Mouse (Mus musculus) brown adipose tissue, adult 24 weeks (tissue): ENCODE measurements around the gene Ireb2. TPM values are rescaled to one million over a fixed set of nuclear protein-coding genes. Genes with fewer than 3 reads are reported as not detected.

Experiments
- H3K27ac ChIP-seq: fragments of 200-500 bp; replicated peaks from 2 replicates; pipeline ENCODE4 v1.5.1; 2012; ENCODE audit warnings: low read depth, mild to moderate bottlenecking, low read length
- H3K4me1 ChIP-seq: fragments of 200-500 bp; 2 replicates; pipeline ENCODE4 v1.6.1; 2012; ENCODE audit warnings: low read length, mixed read lengths; ENCODE audit not compliant: control insufficient read depth, insufficient read depth, insufficient read length
- H3K4me3 ChIP-seq: fragments of 200-500 bp; 2 replicates; pipeline ENCODE4 v1.5.1; 2012; ENCODE audit warnings: low read depth, mild to moderate bottlenecking, low read length, moderate library complexity; ENCODE audit not compliant: insufficient read depth
- polyA plus RNA-seq: library from polyadenylated mRNA; stranded (reverse); fragments of >200 nt; gene quantifications from 2 replicates; pipeline ENCODE4 v1.2.4, GENCODE M21; 2012; ENCODE audit not compliant: missing spikeins, insufficient read depth, insufficient read length

The Ireb2 gene
- polyA plus RNA-seq, 1 experiment: 18.2 TPM

DNA sequence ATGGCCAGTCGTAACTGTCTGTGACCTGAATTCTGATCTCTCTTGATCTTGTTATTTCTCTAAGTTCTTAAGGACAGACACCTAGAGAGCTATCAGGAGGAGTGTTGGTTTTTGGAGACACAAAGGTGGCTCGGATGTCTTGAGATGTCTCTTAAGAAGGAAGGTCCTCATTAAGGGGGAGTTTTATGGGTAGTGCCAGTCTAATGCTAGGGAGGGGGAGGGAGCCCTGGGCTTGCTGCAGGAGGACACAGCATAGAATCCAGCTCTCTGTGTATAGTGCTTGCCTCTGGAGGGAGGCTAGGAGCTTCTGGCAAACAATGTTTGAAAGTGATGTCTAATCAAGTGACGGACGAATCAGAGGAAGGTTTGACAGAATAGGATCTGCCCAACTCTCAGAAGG lies 10.0 kb upstream of the Ireb2 start:
- no peak overlapping the region for H3K4me3 ChIP-seq
- no peak overlapping the region for H3K27ac ChIP-seq
- H3K4me1 ChIP-seq: no peaks in the 10 kb centered on the region

- no peaks in the 10 kb centered on the region for H3K4me1 ChIP-seq
- H3K4me3 ChIP-seq: no peak overlapping the region
- no peak overlapping the region for H3K27ac ChIP-seq
Observed at GRCm38 (mm10) chr9:54855638-54856037, 8.0 kb upstream of the Ireb2 start.

DNA sequence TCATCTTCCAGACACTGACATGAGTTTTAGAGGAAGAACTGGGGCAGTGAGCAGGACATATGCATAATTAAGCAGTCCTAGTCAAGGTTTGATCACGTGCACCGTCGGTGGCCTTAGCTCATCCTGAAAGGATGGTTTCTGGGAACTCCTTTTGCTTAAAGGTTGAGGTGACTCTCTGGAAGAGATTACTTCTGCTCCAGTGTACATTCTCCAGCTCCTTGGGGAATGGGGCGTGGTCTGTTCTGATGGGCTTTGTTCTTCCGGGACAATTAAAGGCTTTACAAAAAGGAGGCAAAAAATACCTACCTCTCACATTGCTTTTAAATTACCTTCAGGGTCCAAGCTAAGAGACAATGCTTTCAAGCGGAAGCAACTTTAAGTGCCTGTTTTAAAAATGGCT lies 7.5 kb upstream of the Ireb2 start:
- Histone ChIP-seq H3K4me3 (no peak overlapping the region), H3K27ac (no peak overlapping the region)

DNA sequence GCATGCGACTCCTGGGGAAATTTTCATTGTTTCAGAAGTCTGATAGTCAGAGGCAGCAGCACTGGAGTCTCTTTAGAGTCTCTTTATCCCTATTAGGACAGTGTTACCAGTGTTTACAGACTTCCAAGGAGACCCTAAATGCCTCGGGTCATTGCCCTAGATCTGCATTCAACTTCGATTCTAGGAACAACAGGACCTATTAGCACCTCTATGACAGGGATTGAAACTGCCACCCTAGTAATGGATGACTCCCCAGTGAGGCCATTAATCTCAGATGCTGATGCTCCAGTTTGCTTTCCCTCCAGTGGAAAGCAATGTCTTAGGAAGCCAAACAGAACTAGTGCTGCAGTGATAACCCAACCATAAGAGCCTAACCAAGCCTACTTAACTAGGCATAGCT lies 6.1 kb upstream of the Ireb2 start:
- no peak overlapping the region for H3K4me3 ChIP-seq
- H3K4me1 ChIP-seq: no peaks in the 10 kb centered on the region
- no peak overlapping the region for H3K27ac ChIP-seq

More for the DNA sequence above, 7.5 kb upstream of the Ireb2 start:
- no peaks in the 10 kb centered on the region for H3K4me1 ChIP-seq

- Histone ChIP-seq H3K4me3 (no peak overlapping the region), H3K27ac (no peak overlapping the region), H3K4me1 (peaks cover 3% of the 10 kb centered on the region; the same call in 1 of the 2 replicates)
Observed at GRCm38 (mm10) chr9:54860526-54860925, 3.1 kb upstream of the Ireb2 start.

DNA sequence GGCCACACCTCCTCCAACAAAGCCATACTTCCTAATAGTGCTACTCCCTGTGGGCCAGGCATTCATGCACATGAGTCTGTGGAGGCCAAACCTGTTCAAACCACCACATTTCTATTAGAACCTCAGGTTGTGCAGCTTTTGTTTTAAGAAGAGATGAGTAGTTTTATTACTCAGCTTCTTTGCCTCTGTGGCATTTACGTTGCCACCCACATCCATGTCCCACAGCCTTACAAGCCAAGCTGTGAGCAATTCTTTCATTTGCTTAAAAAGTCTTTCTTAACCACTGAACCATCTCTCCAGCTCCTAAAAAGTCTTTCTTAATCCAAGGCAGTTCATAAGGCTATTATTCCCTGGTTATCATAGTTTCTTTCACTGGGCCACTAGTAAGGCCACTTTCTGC lies 15.2 kb downstream of the Ireb2 start:
- H3K4me1 ChIP-seq: no peaks in the 10 kb centered on the region
- H3K4me3 ChIP-seq: no peak overlapping the region
- no peak overlapping the region for H3K27ac ChIP-seq

- no peak overlapping the region for H3K4me3 ChIP-seq
- H3K27ac ChIP-seq: no peak overlapping the region
- H3K4me1 ChIP-seq: no peaks in the 10 kb centered on the region
Observed at GRCm38 (mm10) chr9:54892111-54892510, 28.5 kb downstream of the Ireb2 start.

- Histone ChIP-seq H3K4me3 (no peak overlapping the region), H3K4me1 (no peaks in the 10 kb centered on the region), H3K27ac (no peak overlapping the region)
Observed at GRCm38 (mm10) chr9:54897097-54897496, 33.5 kb downstream of the Ireb2 start.

- H3K4me3 ChIP-seq: no peak overlapping the region
- H3K4me1 ChIP-seq: no peaks in the 10 kb centered on the region
- no peak overlapping the region for H3K27ac ChIP-seq
Observed at GRCm38 (mm10) chr9:54909446-54909845, 45.9 kb downstream of the Ireb2 start.

GRCm38 (mm10) chr9:54915576-54915975 lies 52.0 kb downstream of the Ireb2 start:
- Histone ChIP-seq H3K4me1 (no peaks in the 10 kb centered on the region), H3K27ac (no peak overlapping the region), H3K4me3 (no peak overlapping the region)

DNA sequence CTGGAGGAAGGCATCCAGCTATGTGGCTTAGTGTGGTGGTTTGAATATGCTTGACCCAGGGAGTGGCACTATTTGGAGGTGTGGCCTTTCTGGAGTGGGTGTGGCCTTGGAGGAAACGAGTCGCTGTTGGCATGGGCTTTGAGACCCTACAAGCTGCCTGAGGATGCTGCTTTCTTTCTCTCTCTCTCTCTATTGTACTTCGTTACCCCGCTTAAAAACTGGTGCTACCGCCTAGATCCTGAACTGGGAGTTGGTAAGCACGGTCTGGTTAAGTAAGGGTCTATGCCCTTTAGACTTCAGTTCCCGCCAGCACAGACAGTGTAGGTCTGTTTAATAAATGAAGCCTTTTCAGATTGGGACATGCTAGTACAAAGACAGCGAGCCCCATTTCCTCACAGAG lies 52.8 kb downstream of the Ireb2 start:
- Histone ChIP-seq H3K4me3 (peak overlapping the region; percentile 76; the same call in 1 of the 2 replicates), H3K27ac (no peak overlapping the region), H3K4me1 (no peaks in the 10 kb centered on the region)

DNA sequence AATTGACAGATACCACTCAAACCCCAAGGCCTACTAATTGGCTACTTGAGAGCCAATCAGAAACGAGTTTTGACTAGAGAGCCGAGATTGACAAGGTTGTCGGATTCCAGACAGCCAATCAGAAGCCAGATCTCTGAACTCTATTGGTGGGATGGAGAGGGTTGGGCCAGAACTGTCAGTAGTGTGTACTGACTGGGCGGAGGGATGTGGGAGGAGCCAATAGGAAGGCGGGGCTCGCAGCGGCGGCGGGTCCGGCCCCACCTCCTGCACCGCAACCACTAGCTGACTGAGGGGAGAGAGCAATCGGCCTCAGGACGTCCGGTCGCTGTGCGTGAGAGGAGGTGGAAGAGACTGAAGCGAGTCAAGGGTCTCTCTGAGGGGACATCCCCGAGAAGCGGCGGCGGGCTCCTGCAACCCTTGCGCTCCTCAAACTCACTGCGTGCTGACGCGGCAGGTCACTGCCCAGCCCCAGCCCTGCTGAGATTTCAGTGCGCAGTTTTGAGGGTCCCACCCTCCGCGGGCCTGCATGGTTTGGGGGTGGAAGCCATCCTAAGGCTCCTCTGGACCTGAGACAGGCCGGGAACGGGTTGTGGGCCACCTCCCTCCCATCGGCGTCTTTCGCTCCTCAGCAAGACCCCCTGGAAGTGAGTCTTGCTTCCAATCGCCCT lies 53.6 kb downstream of the Ireb2 start, which contains the start of gene Hykk:
Gene Hykk, plus strand, starts transcription at position 274 of the 668 bp plus-strand sequence.
- Histone ChIP-seq H3K4me3 (peak within 1 kb of the TSS; percentile 76), H3K27ac (no peak within 1 kb of the TSS), H3K4me1 (no peaks in the 10 kb centered on the region)

DNA sequence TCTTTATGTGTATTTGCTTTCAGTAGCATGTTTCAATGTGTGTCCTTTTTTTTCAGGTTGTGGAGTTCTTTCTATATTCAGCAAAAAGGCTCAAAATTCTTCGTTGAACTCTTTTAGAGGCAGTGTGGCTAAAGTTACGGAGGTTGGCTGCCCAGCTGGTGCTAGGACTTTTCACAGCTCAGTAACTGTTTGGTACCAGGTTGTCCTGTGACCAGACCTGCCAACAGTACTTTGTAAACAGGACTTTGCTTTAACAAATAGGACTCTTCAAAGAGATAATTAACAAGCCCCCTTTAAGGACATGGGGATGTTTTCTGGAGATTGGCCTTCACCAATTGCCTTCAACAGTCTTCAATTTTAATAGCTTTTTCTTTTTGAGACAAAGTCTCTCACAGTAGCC lies 54.6 kb downstream of the Ireb2 start:
- Histone ChIP-seq H3K4me3 (no peak overlapping the region), H3K4me1 (no peaks in the 10 kb centered on the region), H3K27ac (no peak overlapping the region)

- H3K4me3 ChIP-seq: no peak overlapping the region
- no peak overlapping the region for H3K27ac ChIP-seq
- no peaks in the 10 kb centered on the region for H3K4me1 ChIP-seq
Observed at GRCm38 (mm10) chr9:54918781-54919180, 55.2 kb downstream of the Ireb2 start.

- Histone ChIP-seq H3K4me3 (no peak overlapping the region), H3K4me1 (no peaks in the 10 kb centered on the region), H3K27ac (no peak overlapping the region)
Observed at GRCm38 (mm10) chr9:54919946-54920345, 56.4 kb downstream of the Ireb2 start.

DNA sequence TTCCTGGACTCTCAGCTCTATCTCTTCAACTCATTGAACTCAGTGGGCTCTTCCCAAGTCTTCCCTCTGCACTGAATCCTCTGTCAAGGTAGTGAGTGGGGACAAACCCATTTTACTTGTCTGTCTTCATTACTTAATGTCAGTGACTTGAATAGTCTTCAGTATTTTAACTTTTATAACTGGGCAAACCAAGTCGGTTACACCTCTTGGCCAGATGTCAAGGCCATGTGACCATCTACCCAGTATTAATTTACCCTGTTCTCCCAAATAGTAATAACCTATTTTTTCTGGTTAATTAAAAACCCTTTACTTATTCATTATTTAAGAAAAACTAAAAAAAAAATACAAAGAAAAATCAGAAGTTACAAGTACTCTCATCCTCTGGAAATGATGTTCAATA lies 67.2 kb downstream of the Ireb2 start:
- no peak overlapping the region for H3K27ac ChIP-seq
- H3K4me3 ChIP-seq: no peak overlapping the region
- no peaks in the 10 kb centered on the region for H3K4me1 ChIP-seq
